Mouse (Mus musculus): ENCODE results near the gene Pnkd. TPM values are rescaled to one million over a fixed set of nuclear protein-coding genes. Genes with fewer than 3 reads are reported as not detected.
A peak's percentile ranks its signal among the peaks of the same experiment; 100 is the strongest.

Gene Pnkd
- polyA plus RNA-seq, 1 experiment from 2014 or later: 103 TPM

DNA sequence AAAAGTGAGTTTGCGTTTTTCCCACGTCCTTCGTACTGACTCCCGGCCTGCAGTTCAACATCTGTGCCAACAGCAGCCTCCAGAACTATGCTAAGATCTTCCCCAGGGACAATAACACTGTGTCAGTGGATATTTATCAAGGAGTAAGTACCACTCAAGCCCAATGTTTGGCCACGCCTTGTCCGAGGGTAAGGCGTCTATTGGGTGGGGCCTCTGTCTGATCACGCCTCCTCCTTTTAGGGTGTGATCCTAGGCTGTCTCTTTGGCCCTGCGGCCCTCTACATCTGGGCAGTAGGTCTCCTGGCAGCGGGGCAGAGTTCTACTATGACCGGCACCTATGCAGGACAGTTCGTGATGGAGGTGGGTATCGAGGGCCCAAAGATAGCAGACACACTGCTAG lies 98.7 kb downstream of the Pnkd start:
- no peak for TF ChIP-seq CTCF (IDR thresholded peaks at IDR 0.05; ENCODE audit: low read depth)
- Histone ChIP-seq H3K4me2 (no peak overlapping the region), H3K4me3 (ENCODE audit: low read depth, low read length) (no peak overlapping the region), H3K9me3 (ENCODE audit: low read depth, low read length) (no peaks in the 10 kb centered on the region), H3K9ac (no peak overlapping the region), H3K27ac (ENCODE audit: low read depth) (no peak overlapping the region), H3K27me3 (ENCODE audit: insufficient read depth, low read length) (no peaks in the 10 kb centered on the region), H3K4me1 (ENCODE audit: insufficient read depth) (no peaks in the 10 kb centered on the region), H3K36me3 (ENCODE audit: insufficient read depth) (no peaks in the 10 kb centered on the region)
- 72% methylated on average over 13 of the region's 13 CpGs for WGBS
- DNase-seq (no peak), ATAC-seq (ENCODE audit: insufficient read depth) (no peak)

DNA sequence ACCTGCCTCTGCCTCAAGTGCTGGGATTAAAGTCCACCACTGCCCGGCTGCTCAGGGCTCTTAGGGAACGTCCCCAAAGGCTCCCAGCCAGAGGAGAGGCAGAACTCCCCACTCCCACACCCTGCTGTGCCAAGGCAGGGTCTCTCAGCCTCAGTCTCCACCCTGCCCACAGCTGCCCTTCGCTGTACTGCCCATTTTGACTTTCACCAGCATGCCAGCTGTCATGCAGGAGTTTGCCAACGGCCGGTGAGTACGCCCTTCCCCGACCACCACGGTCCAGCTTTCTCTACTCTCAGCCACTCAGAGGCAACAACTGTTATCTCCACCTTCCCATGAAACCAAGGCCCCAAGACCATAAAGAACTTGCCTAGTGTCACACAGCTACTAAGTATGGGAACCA lies 99.8 kb downstream of the Pnkd start:
- Histone ChIP-seq H3K9me3 (ENCODE audit: low read depth, low read length) (no peaks in the 10 kb centered on the region), H3K9ac (no peak overlapping the region), H3K27ac (ENCODE audit: low read depth) (no peak overlapping the region), H3K4me2 (no peak overlapping the region), H3K27me3 (ENCODE audit: insufficient read depth, low read length) (no peaks in the 10 kb centered on the region), H3K4me1 (ENCODE audit: insufficient read depth) (no peaks in the 10 kb centered on the region), H3K4me3 (ENCODE audit: low read depth, low read length) (no peak overlapping the region), H3K36me3 (ENCODE audit: insufficient read depth) (no peaks in the 10 kb centered on the region)
- no peak for ATAC-seq (ENCODE audit: insufficient read depth)
- no peak for TF ChIP-seq CTCF (IDR thresholded peaks at IDR 0.05; ENCODE audit: low read depth)
- WGBS: 77% methylated on average over 8 of the region's 8 CpGs
- DNase-seq: no peak

DNA sequence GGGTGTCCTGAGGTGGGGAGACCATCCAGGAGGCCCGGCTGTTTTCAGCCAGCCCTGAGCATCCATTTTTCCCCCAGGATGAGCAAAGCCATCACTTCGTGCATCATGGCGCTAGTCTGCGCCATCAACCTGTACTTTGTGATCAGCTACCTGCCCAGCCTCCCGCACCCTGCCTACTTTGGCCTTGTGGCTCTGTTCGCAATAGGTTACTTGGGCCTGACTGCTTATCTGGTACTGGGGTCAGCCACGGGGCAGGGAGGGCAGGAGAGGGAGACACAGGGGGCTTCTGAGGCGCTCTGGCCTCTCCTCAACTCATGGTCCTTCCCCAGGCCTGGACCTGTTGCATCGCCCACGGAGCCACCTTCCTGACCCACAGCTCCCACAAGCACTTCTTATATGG lies 100.3 kb downstream of the Pnkd start:
- 88% methylated on average over 10 of the region's 10 CpGs for WGBS
- H3K9me3 ChIP-seq (ENCODE audit: low read depth, low read length): no peaks in the 10 kb centered on the region
- no peak overlapping the region for H3K27ac ChIP-seq (ENCODE audit: low read depth)
- H3K4me3 ChIP-seq (ENCODE audit: low read depth, low read length): no peak overlapping the region
- peaks cover 4% of the 10 kb centered on the region for H3K4me1 ChIP-seq (ENCODE audit: insufficient read depth)
- ATAC-seq (ENCODE audit: insufficient read depth) (no peak), DNase-seq (no peak)
- no peak overlapping the region for H3K9ac ChIP-seq
- H3K36me3 ChIP-seq (ENCODE audit: insufficient read depth): no peaks in the 10 kb centered on the region
- no peaks in the 10 kb centered on the region for H3K27me3 ChIP-seq (ENCODE audit: insufficient read depth, low read length)
- no peak for TF ChIP-seq CTCF (IDR thresholded peaks at IDR 0.05; ENCODE audit: low read depth)
- H3K4me2 ChIP-seq: no peak overlapping the region

DNA sequence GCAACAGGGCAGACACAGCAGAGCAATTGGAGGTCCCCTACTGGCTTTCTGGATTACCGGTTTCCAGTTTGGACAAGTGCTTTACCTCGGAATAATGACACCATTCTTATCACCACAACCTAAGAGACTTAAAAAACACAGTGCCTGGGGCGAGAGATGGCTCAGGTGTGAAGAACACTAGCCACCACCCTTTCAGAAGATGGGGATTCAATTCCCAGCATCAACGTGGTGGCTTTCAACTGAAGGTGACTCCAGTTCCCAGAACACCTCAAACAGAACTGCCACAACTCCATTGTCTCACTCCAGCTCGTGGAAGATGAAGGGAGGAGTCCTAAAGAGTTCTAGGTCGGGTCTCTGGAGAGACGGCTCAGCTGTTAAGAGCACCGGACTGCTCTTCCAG lies 100.8 kb downstream of the Pnkd start:
- DNase-seq (no peak), ATAC-seq (ENCODE audit: insufficient read depth) (no peak)
- peaks cover 7% of the 10 kb centered on the region for H3K4me1 ChIP-seq (ENCODE audit: insufficient read depth)
- TF ChIP-seq CTCF (IDR thresholded peaks at IDR 0.05; ENCODE audit: low read depth): no peak
- H3K9me3 ChIP-seq (ENCODE audit: low read depth, low read length): no peaks in the 10 kb centered on the region
- no peak overlapping the region for H3K27ac ChIP-seq (ENCODE audit: low read depth)
- 83% methylated on average over 8 of the region's 8 CpGs for WGBS
- H3K36me3 ChIP-seq (ENCODE audit: insufficient read depth): no peaks in the 10 kb centered on the region
- H3K4me3 ChIP-seq (ENCODE audit: low read depth, low read length): no peak overlapping the region
- no peaks in the 10 kb centered on the region for H3K27me3 ChIP-seq (ENCODE audit: insufficient read depth, low read length)
- H3K4me2 ChIP-seq: no peak overlapping the region
- H3K9ac ChIP-seq: no peak overlapping the region

- Histone ChIP-seq H3K27me3 (ENCODE audit: insufficient read depth, low read length) (no peaks in the 10 kb centered on the region), H3K4me2 (peak overlapping the region; percentile 66), H3K36me3 (ENCODE audit: insufficient read depth) (no peaks in the 10 kb centered on the region), H3K9me3 (ENCODE audit: low read depth, low read length) (no peaks in the 10 kb centered on the region), H3K9ac (peak overlapping the region; percentile 71), H3K4me1 (ENCODE audit: insufficient read depth) (peaks cover 12% of the 10 kb centered on the region), H3K27ac (ENCODE audit: low read depth) (peak overlapping the region; percentile 99), H3K4me3 (ENCODE audit: low read depth, low read length) (peak overlapping the region; percentile 53)
- 47% methylated on average over 7 of the region's 10 CpGs for WGBS
- ATAC-seq (ENCODE audit: insufficient read depth) (no peak), DNase-seq (no peak)
- no peak for TF ChIP-seq CTCF (IDR thresholded peaks at IDR 0.05; ENCODE audit: low read depth)
Observed at GRCm38 (mm10) chr1:74386363-74386713, 101.6 kb downstream of the Pnkd start.

DNA sequence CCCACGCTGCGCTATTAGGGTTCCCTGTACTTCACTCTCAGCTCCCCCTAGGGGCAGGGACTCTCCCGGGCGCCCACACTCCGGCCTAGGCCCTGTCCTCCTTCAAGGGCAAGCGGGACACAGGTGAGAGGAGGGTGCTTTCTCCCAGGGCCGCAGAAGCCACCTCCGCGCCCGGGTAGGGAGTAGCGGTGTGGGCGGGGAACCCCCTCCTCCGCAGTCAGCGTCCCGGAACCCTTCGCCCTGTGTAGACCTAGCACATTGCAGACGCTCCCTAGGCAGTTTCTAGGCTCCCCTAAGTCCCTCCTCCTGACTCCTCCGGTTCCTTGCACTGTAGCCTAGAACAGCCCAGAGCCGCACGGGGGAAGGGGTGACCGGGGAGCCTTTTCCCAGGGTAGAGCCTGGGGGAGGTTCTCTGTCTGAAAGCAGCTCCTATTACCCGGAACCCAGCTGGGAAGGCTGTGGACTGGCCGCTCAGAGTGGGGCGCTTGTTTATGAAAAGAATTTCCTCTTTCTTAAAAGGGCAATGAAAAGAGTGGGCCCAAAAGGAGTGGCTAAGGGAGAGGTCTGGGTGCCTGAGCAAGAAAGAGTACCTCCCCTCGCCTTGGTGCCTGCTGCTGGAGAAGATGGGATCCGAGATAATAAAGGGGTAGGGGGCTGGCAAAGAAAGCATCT lies 102.1 kb downstream of the Pnkd start:
- peak overlapping the region; percentile 99 for H3K27ac ChIP-seq (ENCODE audit: low read depth)
- H3K27me3 ChIP-seq (ENCODE audit: insufficient read depth, low read length): no peaks in the 10 kb centered on the region
- H3K9me3 ChIP-seq (ENCODE audit: low read depth, low read length): no peaks in the 10 kb centered on the region
- ATAC-seq (ENCODE audit: insufficient read depth): peak; percentile 91
- TF ChIP-seq CTCF (IDR thresholded peaks at IDR 0.05; ENCODE audit: low read depth): peak; percentile 62
- peak overlapping the region; percentile 66 for H3K4me2 ChIP-seq
- H3K4me1 ChIP-seq (ENCODE audit: insufficient read depth): peaks cover 12% of the 10 kb centered on the region
- H3K9ac ChIP-seq: peak overlapping the region; percentile 71
- DNase-seq: peak; percentile 97
- peak overlapping the region; percentile 53 for H3K4me3 ChIP-seq (ENCODE audit: low read depth, low read length)
- under 1% methylated on average over 26 of the region's 26 CpGs for WGBS
- no peaks in the 10 kb centered on the region for H3K36me3 ChIP-seq (ENCODE audit: insufficient read depth)

GRCm38 (mm10) chr1:74387386-74387988 lies 102.8 kb downstream of the Pnkd start:
- ATAC-seq (ENCODE audit: insufficient read depth) (no peak), DNase-seq (no peak)
- Histone ChIP-seq H3K9me3 (ENCODE audit: low read depth, low read length) (no peaks in the 10 kb centered on the region), H3K36me3 (ENCODE audit: insufficient read depth) (no peaks in the 10 kb centered on the region), H3K4me1 (ENCODE audit: insufficient read depth) (peaks cover 12% of the 10 kb centered on the region), H3K27me3 (ENCODE audit: insufficient read depth, low read length) (no peaks in the 10 kb centered on the region), H3K4me2 (peak overlapping the region; percentile 66), H3K27ac (ENCODE audit: low read depth) (peak overlapping the region; percentile 99), H3K9ac (no peak overlapping the region), H3K4me3 (ENCODE audit: low read depth, low read length) (peak overlapping the region; percentile 53)
- 52% methylated on average over 15 of the region's 15 CpGs for WGBS
- TF ChIP-seq CTCF (IDR thresholded peaks at IDR 0.05; ENCODE audit: low read depth): no peak
